Mouse (Mus musculus) ovary, postnatal 36 days (tissue): ENCODE results near the gene Plekho1.
"Not testable (repeated sequence)": the region's sequence is repeated elsewhere in the genome, so short reads cannot be mapped to it uniquely, and the experiment has no call there.

Experiments used
- DNase-seq: peaks from one replicate; pipeline ENCODE4 v3.0.0; 2022; ENCODE audit warnings: low spot score, mixed read lengths

The Plekho1 gene

DNA sequence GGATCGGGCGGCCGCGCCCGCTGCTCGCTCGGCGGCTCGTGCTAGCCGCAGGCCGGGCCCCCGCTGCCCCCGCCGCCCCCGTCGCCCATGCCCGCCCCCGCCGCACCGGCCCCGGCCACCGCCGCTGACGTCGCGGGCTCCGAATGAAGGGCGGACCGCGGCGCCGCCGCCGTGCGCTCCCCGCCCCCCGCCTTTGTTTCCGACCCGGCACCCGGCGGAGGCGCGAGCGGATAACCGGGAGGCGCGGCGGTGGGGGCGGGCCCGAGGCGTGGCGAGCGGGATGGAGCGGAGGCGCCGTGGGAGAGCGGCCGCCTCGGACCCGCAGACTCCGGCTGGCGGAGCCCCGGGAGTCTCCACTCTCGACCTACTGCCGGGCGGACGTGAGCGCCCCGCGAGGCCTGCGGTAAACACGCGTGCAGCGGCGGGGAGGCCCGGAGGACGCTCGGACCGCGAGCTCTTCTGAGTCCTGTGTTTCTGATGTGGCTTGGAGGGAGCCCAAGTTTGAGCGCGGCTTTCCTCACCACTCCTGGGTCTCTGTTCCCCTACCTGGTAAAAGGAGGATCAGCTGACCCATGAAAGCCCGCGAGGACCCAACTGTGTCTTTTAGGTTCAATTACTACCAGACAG, at the start of gene Plekho1:
Gene Plekho1 (minus strand): TSS at position 200 of the 627 bp plus-strand sequence.
- peak; percentile 75 for DNase-seq

DNA sequence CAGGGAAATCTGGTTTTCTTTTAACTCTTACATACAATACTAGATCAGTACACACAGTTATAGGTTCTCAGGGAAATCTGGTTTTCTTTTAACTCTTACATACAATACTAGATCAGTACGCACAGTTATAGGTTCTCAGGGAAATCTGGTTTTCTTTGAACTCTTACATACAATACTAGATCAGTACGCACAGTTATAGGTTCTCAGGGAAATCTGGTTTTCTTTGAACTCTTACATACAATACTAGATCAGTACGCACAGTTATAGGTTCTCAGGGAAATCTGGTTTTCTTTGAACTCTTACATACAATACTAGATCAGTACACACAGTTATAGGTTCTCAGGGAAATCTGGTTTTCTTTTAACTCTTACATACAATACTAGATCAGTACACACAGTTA, 48.8 kb upstream of the Plekho1 start:
- DNase-seq: not testable (repeated sequence)

DNA sequence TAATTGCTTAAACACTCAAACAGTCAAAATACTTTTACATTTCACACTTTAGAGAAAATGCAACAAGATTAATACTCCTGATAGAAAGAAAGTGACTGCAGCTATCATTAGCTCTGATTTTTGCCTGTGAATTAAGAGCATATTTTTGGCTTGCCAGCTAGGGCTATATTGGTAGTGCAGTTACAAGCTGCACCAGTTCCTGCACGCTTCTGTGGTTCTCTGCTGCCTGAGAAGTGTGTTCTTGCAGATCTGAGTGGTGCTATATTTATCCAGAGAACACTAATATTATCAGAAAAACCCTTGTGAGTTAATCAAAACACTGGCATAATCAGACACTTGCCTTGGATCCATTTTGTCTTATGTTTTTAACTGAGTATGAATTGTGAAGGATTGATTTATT, 47.3 kb upstream of the Plekho1 start:
- DNase-seq: no peak

DNA sequence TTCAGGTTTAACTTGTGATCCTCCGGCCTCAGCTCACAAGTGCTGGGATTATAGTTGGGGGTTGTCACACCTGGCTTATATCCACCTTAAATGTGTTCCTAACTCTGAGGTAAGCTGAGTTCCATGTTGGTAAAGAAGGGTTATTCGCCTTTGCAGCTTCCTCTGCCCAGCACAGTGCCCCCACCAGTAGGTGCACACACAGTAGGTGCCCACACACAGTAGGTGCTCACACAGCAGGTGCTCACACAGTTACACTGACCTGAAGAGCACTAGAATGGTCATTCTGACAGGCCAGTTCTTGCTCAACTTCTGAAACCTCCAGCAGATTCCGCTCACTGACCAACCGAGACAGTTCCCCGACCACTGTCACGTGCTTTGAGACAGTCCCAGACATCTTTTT, 45.3 kb upstream of the Plekho1 start:
- no peak for DNase-seq

DNA sequence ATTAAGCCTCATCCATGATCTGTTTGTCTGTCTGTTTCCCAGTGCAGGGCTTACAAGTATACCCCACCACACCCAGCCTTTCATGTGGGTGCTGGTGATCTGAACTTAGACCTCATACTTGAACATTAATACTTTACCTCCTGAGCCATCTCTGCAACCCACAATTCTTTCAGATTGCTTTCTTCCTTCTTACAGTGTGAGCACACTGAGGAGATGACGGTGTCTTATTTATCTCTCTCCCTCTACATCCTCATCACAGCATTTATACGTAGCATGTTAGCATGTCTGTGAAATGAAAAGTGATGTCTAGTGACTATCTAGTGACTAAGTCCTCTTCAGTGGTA, 44.8 kb upstream of the Plekho1 start:
- no peak for DNase-seq

DNA sequence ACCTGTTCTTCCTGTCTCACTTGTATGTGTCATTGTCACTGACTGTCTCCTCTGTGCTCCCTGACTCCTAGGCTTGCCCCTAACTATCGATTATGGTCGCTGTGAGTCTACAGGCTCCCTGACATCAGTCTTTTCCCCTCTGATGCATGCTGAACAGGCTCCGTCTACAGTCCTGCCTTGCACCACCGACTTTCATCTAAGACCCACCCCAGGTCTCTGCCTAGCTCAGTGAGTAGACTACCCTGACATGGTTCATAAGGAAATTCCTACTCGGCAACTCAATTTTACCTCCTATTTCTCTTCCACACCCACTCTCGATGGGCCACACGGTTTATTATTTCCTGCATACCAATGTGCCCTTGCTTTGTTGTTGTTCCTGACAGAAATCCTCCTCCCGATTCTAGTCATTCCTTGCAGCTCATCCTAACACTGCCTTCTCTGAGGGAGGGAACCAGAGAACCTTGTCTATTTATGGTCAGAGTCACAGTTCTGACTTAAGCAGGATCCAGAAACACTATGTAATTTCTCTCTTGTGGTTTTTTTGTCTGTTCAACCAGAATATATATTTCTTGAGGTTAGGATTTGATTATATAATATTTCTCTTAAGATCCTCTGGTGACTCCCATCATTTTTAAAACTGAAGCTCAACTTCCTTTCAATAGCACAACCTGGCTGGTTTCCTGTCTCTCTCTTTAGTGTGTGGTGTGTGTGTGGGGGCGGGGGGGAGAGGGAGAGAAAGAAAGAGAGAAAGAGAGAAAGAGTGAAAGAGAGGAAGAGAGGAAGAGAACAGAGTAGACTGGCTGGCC, 44.3 kb upstream of the Plekho1 start:
- no peak for DNase-seq

DNA sequence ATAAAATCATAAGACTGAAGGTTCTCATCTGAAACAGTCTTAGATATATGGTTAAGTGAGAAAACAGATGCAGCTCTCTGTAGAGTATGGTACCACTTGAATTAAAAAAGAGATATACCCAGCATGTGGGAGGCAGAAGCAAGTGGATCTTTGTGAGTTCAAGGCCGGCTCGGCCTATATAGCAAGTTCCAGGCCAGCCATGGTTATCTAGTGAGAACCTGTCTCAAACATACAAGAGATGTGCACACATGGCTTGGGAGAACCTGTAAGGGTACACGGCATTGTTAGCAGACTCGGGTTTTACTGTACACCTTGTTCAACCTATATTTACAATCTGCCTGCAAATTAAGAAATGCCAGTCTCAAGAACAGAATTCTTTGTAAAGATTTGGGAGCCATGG, 43.0 kb upstream of the Plekho1 start:
- DNase-seq: no peak

DNA sequence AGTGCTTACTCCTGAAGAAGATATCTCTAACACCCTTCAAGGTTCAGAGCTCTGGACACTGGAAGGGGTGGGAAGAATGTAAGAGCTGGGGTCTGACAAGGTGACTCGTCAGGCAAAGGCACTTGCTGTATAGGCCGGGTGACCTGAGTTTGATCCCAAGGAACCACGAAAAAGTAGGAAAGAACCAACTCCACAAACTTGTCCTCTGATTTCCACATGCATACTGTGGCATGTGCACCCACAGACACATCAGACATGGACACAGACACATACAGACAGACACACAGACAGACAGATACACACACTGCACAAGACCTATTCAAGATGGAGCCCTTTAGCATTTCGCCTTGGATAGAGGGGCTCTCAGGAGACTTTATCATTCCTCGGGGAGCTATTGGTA, 42.4 kb upstream of the Plekho1 start:
- DNase-seq: no peak

DNA sequence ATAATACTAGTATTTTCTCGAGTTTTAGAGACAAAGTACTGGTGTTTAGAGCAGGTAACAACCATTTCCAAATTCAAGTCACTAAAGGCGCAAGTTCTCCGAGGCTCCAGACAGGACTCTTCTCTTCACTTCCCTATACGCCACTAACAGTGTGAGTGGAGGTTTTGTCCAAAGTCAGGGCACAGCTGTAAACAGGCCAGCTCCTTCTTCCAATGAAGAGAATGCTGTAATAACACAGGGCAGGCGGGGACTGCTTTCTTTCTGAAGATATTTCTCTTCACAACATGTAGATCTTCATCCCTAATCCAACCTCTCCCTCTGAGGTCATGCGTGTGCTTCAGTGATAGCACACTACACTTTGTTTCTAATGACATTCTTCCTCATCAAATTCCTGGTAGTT, 41.0 kb upstream of the Plekho1 start:
- no peak for DNase-seq

DNA sequence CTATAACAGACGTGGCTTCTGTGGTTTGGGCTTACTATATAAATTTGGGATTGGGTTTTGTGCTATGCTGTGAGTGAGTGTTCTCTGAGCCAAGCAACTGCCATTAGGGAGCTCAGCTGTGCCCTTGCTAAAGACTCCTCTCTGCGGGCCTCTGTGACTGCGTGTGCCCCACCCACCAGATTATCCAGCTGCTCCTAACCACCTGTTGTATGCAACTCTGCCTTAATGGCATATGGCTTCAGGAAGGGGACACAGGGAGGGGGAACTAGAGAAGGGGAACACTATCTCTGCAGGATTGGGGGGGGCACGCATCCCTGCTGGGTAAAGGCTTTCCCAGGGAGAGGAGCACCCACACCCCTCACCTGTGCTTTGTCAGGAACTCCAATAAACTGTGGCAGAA, 37.2 kb upstream of the Plekho1 start:
- DNase-seq: no peak

DNA sequence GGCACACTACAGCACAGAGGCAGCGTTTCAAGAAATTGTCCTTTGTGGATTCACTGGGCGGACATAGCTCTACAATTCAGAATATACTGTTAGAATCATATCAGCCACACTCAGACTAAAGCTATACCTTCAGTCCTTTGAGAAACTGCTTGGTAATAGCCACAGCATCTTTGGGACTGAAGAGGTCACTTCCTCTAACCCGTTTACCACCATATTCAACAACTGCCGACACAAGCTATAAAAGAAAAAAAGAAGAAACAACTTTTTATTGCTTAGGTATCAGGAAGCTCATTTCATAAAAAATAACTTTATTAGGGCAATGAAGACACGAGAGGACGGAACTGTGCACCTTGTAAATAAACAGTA, 36.8 kb upstream of the Plekho1 start:
- DNase-seq: no peak

DNA sequence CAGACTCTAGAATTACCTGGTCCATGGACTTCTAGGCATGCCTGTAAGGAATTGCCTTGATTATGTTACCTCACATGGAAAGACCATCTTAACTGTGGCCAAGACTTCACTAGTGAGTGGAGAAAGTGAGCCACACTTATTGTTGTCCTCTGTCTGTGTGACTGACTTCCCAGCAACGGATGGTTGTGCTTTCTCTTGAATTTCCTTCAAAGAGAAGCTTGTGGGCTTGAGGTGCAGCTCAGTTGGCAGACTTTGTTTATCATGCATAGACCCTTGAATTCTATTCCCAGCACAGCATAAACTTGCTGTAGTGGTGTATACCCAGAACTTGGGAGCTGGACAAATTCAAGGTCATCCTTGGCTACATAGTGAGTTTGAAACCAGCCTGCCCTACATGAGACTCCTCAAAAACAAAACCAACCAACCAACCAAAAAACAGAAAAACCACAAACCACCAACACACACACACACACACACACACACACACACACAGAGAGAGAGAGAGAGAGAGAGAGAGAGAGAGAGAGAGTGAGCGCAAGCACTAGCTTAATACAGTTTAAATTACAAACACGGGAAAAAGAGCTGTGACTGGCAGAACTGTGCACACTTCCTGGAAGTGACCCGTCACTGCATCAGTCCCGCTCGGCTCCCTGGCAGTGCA, 36.3 kb upstream of the Plekho1 start:
- DNase-seq: no peak

DNA sequence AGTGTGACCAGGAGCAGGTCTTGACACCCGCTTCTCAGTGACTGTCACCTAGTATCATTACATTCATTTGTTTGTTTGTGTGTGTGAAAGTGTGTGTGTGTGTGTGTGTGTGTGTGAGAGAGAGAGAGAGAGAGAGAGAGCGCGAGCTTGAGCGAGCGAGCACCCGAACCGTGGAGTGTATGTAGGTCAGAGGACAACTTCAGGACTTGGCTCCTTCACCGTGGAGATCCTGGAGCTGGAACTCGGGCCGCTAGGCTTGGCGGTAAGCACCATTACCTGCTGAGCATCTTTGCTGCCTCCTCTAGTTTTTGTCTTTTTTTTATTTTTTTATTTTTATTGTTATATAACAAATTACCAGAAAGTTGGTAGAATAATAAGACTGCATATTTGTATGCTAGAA, 34.0 kb upstream of the Plekho1 start:
- DNase-seq: no peak

DNA sequence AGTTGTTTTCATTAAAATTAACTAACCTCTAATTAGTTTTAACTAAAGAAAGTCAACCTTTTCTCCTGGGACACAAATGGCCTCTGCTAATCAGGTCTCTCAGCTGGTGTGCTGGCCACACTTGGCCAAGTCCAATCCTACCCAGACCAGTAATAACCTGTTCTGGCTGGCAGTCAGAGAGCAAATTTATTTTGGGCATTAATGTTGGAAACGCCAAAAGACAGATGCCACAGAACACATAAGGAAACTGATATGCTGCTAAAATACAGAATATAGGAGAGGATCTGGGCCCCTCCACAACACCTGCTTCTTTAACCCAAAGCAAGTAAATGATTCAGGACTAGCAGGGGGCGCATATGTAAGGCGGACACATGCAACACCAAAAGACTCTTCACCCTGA, 33.5 kb upstream of the Plekho1 start:
- no peak for DNase-seq

DNA sequence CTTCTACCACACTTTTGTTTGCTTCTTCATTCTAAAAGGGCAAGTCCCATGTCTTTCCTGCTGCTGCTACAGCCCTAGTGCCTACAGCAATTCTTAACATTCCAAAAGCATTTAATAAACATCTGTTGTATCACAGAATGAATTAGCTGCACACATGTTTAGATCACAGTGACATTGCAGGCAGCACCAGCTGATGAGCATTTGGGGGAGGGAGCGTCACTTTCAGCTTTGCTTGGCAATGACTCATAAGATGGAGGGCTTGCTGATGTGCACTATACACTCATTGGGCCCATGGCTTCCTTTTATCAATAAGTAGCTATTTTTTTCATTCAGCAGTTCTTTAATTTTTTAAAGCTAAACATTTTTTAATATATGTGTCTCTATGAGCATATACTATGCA, 32.1 kb upstream of the Plekho1 start:
- DNase-seq: no peak

DNA sequence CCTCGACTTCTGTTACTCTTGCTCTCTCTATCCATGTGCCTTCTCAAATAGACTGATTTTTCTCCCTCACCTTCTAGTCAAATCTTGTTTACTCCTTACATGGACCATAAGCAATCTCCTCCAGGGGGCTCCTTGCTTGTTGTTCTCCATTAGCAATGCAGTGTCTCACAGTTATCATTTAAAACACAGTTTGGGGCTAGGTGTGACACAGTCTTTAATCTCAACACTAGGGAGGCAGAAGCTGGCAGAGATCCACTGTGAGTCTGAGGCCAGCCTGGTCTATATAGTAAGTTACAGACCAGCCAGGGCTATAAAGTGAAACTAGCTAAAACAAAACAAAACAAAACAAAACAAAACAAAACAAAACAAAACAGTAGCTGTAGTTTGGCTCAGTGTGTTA, 31.3 kb upstream of the Plekho1 start:
- no peak for DNase-seq

DNA sequence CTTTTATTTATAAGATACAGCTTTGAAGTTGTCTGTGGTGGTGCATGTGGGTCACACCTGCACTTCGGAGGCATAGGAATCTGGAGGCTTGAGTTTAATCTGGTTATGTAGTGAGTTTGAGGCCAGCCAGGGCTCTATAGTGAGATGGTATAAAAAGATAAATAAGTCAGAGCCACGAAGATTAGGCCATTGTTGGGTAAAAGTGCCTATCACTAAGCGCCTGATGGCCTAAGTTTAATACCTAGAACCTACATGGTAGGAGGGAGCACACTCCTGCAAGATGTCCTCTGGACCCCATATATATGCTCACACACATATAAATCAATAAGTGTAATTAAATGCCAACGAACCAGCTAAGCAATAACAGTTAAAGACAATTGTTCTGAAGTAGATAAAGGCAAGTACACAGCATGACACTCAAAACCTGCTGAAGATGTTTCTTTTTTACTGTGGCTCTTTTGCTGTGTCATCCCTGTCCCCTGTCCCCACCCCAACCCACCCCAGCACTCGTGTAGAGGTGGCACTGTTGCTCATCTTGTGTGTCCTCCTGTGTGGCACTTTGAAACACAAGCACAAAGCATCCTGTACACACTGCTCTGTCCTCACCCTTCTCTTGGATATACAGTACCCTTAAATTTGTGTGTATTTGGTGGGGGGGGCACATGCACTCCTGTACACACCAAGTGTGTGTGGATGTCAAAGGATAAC, 25.8 kb upstream of the Plekho1 start:
- no peak for DNase-seq

DNA sequence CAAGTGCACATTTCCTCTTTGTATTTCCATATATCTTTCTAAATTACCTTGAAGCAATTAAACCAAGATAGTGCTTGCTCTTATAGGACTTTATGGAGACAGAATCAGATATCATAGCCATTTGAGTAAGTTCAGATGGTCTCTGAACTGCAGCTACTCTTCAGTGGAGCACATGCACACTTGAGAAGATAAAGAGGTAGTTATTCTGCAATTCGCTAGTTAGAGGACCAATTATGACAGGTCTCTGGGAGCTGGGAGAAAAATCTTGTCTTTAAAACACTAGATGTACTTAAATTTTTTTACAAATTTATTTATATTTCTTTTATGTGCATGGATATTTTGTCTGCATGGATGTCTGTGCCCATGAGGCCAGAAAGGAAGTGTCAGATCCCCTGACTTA, 24.9 kb upstream of the Plekho1 start:
- DNase-seq: no peak

DNA sequence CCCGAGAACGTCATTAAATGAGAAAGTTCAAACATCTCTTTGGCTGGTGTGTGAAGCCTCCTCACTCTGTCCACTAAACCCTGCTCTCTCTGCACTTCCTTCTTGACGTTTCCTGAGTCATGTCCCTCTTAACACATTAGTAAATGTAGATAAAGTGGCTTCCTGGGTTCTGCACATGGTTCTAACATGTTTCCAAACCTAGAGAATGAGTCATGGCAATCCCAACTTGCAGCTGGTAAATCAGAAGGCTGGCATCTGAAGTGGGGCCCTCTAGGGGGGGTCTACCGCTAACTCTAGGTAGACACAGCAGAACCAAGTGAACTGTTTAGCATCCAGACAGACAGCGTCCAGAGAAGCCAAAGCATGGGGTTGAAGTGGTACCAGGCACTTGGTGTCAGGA, 21.7 kb upstream of the Plekho1 start:
- no peak for DNase-seq

DNA sequence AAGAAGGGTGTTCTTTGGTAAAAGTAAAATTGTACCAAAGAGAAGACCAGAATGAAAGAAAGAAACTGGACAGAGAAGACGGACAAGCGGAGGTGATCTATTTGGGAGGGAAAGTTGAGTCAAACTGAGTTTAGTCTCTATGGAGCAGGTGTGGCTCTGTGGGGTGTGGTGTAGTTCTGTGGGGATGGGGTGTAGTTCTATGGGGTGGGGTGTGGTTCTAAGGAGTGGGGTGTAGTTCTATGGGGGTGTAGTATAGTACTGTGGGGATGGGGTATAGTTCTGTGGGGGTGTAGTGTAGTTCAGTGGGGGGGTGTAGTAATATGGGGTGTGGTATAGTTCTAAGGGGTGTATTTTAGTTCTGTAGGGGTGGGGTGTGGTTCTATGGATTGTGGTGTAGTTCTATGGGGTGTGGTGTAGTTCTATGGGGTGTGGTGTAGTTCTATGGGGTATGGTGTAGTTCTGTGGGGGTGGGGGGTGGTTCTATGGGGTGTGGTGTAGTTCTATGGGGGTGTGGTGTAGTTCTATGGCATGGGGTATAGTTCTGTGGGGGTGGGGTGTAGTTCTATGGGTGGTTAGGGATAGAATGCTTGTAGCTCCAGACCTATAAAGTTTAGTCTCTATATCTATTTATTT, 20.6 kb upstream of the Plekho1 start:
- no peak for DNase-seq

DNA sequence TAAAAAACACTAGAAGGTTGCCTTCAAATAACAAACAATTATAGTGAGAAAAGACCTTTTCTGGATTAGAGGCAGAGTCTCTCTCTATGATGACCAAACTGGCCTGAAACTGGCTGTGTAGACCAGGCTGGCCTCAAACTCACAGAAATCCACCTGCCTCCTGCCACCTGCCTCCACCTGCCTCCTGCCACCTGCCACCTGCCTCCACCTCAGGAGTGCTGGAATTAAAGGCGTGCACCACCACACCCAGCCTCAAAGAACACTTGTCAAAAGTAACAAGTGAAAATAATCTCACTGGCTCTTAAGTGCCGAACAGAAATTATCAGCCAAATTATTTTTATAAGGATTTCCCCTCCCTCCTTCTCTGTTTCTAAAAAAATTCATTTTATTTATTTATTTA, 19.9 kb upstream of the Plekho1 start:
- DNase-seq: no peak

DNA sequence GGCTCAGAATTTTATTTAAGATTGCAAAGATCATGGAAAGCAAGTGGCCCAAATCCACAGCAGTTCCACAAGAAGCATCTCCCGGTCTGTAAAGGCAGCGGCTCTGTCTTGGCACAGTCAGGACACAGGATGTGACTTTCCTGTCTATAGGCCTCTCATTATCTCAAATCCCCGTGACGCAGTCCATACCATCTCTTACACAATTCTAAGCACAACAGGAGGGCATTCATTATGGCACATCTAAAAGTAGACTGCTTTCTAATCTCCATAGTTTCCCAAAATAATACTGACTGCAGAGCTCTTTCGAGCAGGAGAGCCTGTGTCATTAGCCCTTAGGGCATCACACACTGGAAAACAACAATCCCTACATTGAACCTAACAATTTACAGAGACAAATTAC, 17.0 kb upstream of the Plekho1 start:
- DNase-seq: no peak

DNA sequence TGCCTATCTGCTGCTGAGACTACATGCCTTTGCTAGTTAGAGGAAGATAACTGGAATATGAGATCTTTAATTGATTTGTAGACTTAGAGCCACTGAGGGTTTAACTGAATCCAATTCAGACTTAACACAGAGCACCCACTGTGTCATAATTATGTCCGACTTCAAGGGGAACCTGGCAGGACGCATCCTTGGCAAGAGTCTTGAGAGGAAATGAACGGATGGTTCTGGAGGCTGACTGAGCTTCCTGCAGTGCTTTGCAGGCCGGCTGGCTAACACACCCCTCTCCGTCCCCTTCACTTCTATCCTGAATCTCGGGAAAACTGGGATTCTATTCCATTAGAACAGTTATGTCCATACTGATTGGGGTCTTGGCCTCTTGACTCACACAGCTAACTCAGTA, 12.7 kb upstream of the Plekho1 start:
- no peak for DNase-seq
